Mouse (Mus musculus) lung, embryonic 15.5 days (tissue): ENCODE results near the gene Zmiz2. TPM values are rescaled to one million over a fixed set of nuclear protein-coding genes. Genes with fewer than 3 reads are reported as not detected.
A peak's percentile ranks its signal among the peaks of the same experiment; 100 is the strongest.
"Not testable (repeated sequence)": the region's sequence is repeated elsewhere in the genome, so short reads cannot be mapped to it uniquely, and the experiment has no call there.

Experiments
- ATAC-seq: fragments of 200-750 bp; cut with Nextera tagmentation; 2 replicates; pipeline ENCODE4 v1.8.0; 2017; ENCODE audit warnings: moderate number of reproducible peaks, borderline replicate concordance; ENCODE audit not compliant: low FRiP score, low TSS enrichment; ENCODE audit errors: extremely low read depth
- H3K27ac ChIP-seq: fragments of 300-500 bp; sonication (generic); 2 replicates; pipeline ENCODE4 v1.5.1; 2015; ENCODE audit warnings: moderate library complexity, mild to moderate bottlenecking, inconsistent platforms
- H3K27me3 ChIP-seq: fragments of 300-500 bp; sonication (generic); 2 replicates; pipeline ENCODE4 v1.6.1; 2015; ENCODE audit warnings: inconsistent platforms
- H3K36me3 ChIP-seq: fragments of 300-500 bp; sonication (generic); 2 replicates; pipeline ENCODE4 v1.6.1; 2015; ENCODE audit warnings: inconsistent platforms
- H3K4me1 ChIP-seq: fragments of 300-500 bp; sonication (generic); 2 replicates; pipeline ENCODE4 v1.6.1; 2015; ENCODE audit warnings: inconsistent platforms
- H3K4me2 ChIP-seq: fragments of 300-500 bp; sonication (generic); 2 replicates; pipeline ENCODE4 v1.6.1; 2015; ENCODE audit warnings: inconsistent platforms, mild to moderate bottlenecking, moderate library complexity
- H3K4me3 ChIP-seq: fragments of 300-500 bp; sonication (generic); 2 replicates; pipeline ENCODE4 v1.5.1; 2015; ENCODE audit warnings: mild to moderate bottlenecking, inconsistent platforms
- H3K9ac ChIP-seq: fragments of 300-500 bp; sonication (generic); 2 replicates; pipeline ENCODE4 v1.6.1; 2015; ENCODE audit warnings: inconsistent platforms
- H3K9me3 ChIP-seq: fragments of 300-500 bp; sonication (generic); 2 replicates; pipeline ENCODE4 v1.6.1; 2016; ENCODE audit warnings: inconsistent platforms
- WGBS: fragments of 180-500 bp; shearing (Covaris S2); methylation state at CpG from one replicate; pipeline ENCODE4 v1.1.7; 2015; 5-methylcytosine and 5-hydroxymethylcytosine counted together
- polyA plus RNA-seq: library from polyadenylated mRNA; unstranded; fragments of >200 nt; fragmentation: Nextera tagmentation; extraction: Ambion mirVana; gene quantifications from 2 replicates; pipeline ENCODE4 v1.2.1, GENCODE M21; 2015

Zmiz2 gene
- polyA plus RNA-seq, 1 experiment from 2014 or later, result 10.7 TPM

- H3K36me3 ChIP-seq, result peaks cover 74% of the 10 kb centered on the region
- ATAC-seq, result no peak
- no peak overlapping the region for H3K27ac ChIP-seq
- H3K4me2 ChIP-seq, result no peak overlapping the region
- no peak overlapping the region for H3K9ac ChIP-seq
- H3K4me3 ChIP-seq, result no peak overlapping the region
- no peaks in the 10 kb centered on the region for H3K27me3 ChIP-seq
- 84% methylated on average over 19 of the region's 19 CpGs for WGBS
- H3K9me3 ChIP-seq, result no peaks in the 10 kb centered on the region
- H3K4me1 ChIP-seq, result peaks cover 33% of the 10 kb centered on the region
Measured at GRCm38 (mm10) chr11:6402515-6403510, 13.9 kb downstream of the Zmiz2 start.

GRCm38 (mm10) chr11:6403830-6404405 lies 15.0 kb downstream of the Zmiz2 start:
- no peak overlapping the region for H3K4me2 ChIP-seq
- peaks cover 33% of the 10 kb centered on the region for H3K4me1 ChIP-seq
- no peak overlapping the region for H3K4me3 ChIP-seq
- H3K36me3 ChIP-seq, result peaks cover 62% of the 10 kb centered on the region
- no peaks in the 10 kb centered on the region for H3K9me3 ChIP-seq
- H3K27me3 ChIP-seq, result no peaks in the 10 kb centered on the region
- H3K27ac ChIP-seq, result 0 out of 2 replicates have a peak overlapping the region, but pooled peaks have one; percentile 27
- WGBS, result 90% methylated on average over 5 of the region's 5 CpGs
- no peak overlapping the region for H3K9ac ChIP-seq
- ATAC-seq, result no peak; the same call in 1 of the 2 replicates

GRCm38 (mm10) chr11:6404699-6405566 lies 16.1 kb downstream of the Zmiz2 start:
- no peak overlapping the region for H3K4me3 ChIP-seq
- peaks cover 52% of the 10 kb centered on the region for H3K36me3 ChIP-seq
- peaks cover 33% of the 10 kb centered on the region for H3K4me1 ChIP-seq
- no peak overlapping the region for H3K4me2 ChIP-seq
- 51% methylated on average over 9 of the region's 9 CpGs for WGBS
- no peak overlapping the region for H3K9ac ChIP-seq
- no peaks in the 10 kb centered on the region for H3K27me3 ChIP-seq
- peak; percentile 40 for ATAC-seq
- H3K9me3 ChIP-seq, result no peaks in the 10 kb centered on the region
- peak overlapping the region; percentile 81 for H3K27ac ChIP-seq

- no peak overlapping the region for H3K4me2 ChIP-seq
- no peak overlapping the region for H3K9ac ChIP-seq
- H3K36me3 ChIP-seq, result peaks cover 47% of the 10 kb centered on the region
- ATAC-seq, result peak; percentile 24; the same call in 1 of the 2 replicates
- H3K9me3 ChIP-seq, result no peaks in the 10 kb centered on the region
- peaks cover 33% of the 10 kb centered on the region for H3K4me1 ChIP-seq
- H3K27me3 ChIP-seq, result no peaks in the 10 kb centered on the region
- whole genome bisulfite sequencing, result 62% methylated on average over 4 of the region's 4 CpGs
- no peak overlapping the region for H3K4me3 ChIP-seq
- peak overlapping the region; percentile 81 for H3K27ac ChIP-seq
Measured at GRCm38 (mm10) chr11:6405591-6406081, 16.8 kb downstream of the Zmiz2 start.

GRCm38 (mm10) chr11:6406251-6407161 lies 17.6 kb downstream of the Zmiz2 start:
- H3K9ac ChIP-seq, result 0 out of 2 replicates have a peak overlapping the region, but pooled peaks have one; percentile 16
- ATAC-seq, result peak; percentile 56; the same call in 1 of the 2 replicates
- 25% methylated on average over 14 of the region's 14 CpGs for WGBS
- no peaks in the 10 kb centered on the region for H3K27me3 ChIP-seq
- no peak overlapping the region; the same call in 1 of the 2 replicates for H3K4me2 ChIP-seq
- H3K36me3 ChIP-seq, result peaks cover 40% of the 10 kb centered on the region
- H3K4me3 ChIP-seq, result no peak overlapping the region
- H3K9me3 ChIP-seq, result no peaks in the 10 kb centered on the region
- H3K27ac ChIP-seq, result peak overlapping the region; percentile 81
- H3K4me1 ChIP-seq, result peaks cover 33% of the 10 kb centered on the region

GRCm38 (mm10) chr11:6407162-6407621 lies 18.3 kb downstream of the Zmiz2 start:
- H3K9ac ChIP-seq, result no peak overlapping the region
- peak overlapping the region; percentile 81; the same call in 1 of the 2 replicates for H3K27ac ChIP-seq
- WGBS, result 84% methylated on average over 3 of the region's 3 CpGs
- H3K36me3 ChIP-seq, result peaks cover 33% of the 10 kb centered on the region
- H3K4me3 ChIP-seq, result no peak overlapping the region
- H3K27me3 ChIP-seq, result no peaks in the 10 kb centered on the region
- peaks cover 33% of the 10 kb centered on the region for H3K4me1 ChIP-seq
- H3K4me2 ChIP-seq, result no peak overlapping the region
- no peak for ATAC-seq
- no peaks in the 10 kb centered on the region for H3K9me3 ChIP-seq

GRCm38 (mm10) chr11:6410050-6410602 lies 21.3 kb downstream of the Zmiz2 start:
- no peaks in the 10 kb centered on the region for H3K27me3 ChIP-seq
- H3K27ac ChIP-seq, result no peak overlapping the region
- peaks cover 30% of the 10 kb centered on the region for H3K4me1 ChIP-seq
- no peak overlapping the region for H3K9ac ChIP-seq
- no peak overlapping the region for H3K4me2 ChIP-seq
- no peaks in the 10 kb centered on the region for H3K9me3 ChIP-seq
- 38% methylated on average over 5 of the region's 5 CpGs for WGBS
- H3K36me3 ChIP-seq, result peaks cover 4% of the 10 kb centered on the region; the same call in 1 of the 2 replicates
- no peak overlapping the region for H3K4me3 ChIP-seq
- no peak for ATAC-seq

- not testable (repeated sequence) for H3K4me2 ChIP-seq, H3K4me3 ChIP-seq, H3K36me3 ChIP-seq, H3K27ac ChIP-seq, H3K9me3 ChIP-seq, H3K27me3 ChIP-seq, H3K9ac ChIP-seq, ATAC-seq
- 85% methylated on average over 5 of the region's 5 CpGs for WGBS
- H3K4me1 ChIP-seq, result peaks cover 24% of the 10 kb centered on the region
Measured at GRCm38 (mm10) chr11:6410755-6411154, 21.9 kb downstream of the Zmiz2 start.

- ATAC-seq, result no peak
- 2% methylated on average over 5 of the region's 5 CpGs for WGBS
- Histone ChIP-seq H3K4me1 (peaks cover 14% of the 10 kb centered on the region), H3K27me3 (no peaks in the 10 kb centered on the region), H3K9ac (no peak overlapping the region), H3K27ac (no peak overlapping the region), H3K4me3 (no peak overlapping the region), H3K9me3 (no peaks in the 10 kb centered on the region), H3K36me3 (no peaks in the 10 kb centered on the region), H3K4me2 (no peak overlapping the region)
Measured at GRCm38 (mm10) chr11:6411684-6412083, 22.8 kb downstream of the Zmiz2 start.

- WGBS, result 96% methylated on average over 12 of the region's 12 CpGs
Measured at GRCm38 (mm10) chr11:6413264-6413663, 24.4 kb downstream of the Zmiz2 start.

More at GRCm38 (mm10) chr11:6413264-6413663, 24.4 kb downstream of the Zmiz2 start:
- H3K4me2 ChIP-seq, result no peak overlapping the region
- no peak overlapping the region for H3K27ac ChIP-seq
- H3K9me3 ChIP-seq, result no peaks in the 10 kb centered on the region
- H3K4me1 ChIP-seq, result peaks cover 19% of the 10 kb centered on the region
- no peaks in the 10 kb centered on the region for H3K27me3 ChIP-seq
- no peak overlapping the region for H3K4me3 ChIP-seq
- no peak overlapping the region for H3K9ac ChIP-seq
- peaks cover 10% of the 10 kb centered on the region for H3K36me3 ChIP-seq
- no peak for ATAC-seq
